Mouse (Mus musculus): Measurements from ENCODE around the gene Itga11. TPM values are rescaled to one million over a fixed set of nuclear protein-coding genes. Genes with fewer than 3 reads are reported as not detected.
A peak's percentile ranks its signal among the peaks of the same experiment; 100 is the strongest.

The Itga11 gene
- polyA plus RNA-seq, 1 experiment, result 0.47 TPM

GRCm38 (mm10) chr9:62810543-62811515 is 133.2 kb downstream of the Itga11 start:
- Histone ChIP-seq H3K27me3 (ENCODE audit: control insufficient read depth, insufficient read depth, low read length) (no peaks in the 10 kb centered on the region), H3K4me1 (replicated peaks; ENCODE audit: control insufficient read depth, insufficient read depth, low read length) (peaks cover 6% of the 10 kb centered on the region), H3K27ac (ENCODE audit: control insufficient read depth, insufficient read depth, low read length) (no peak overlapping the region), H3K36me3 (ENCODE audit: control insufficient read depth, insufficient read depth, low read length) (no peaks in the 10 kb centered on the region), H3K4me3 (ENCODE audit: control insufficient read depth, insufficient read depth, low read length) (peak overlapping the region; percentile 88)
- TF ChIP-seq CTCF (IDR thresholded peaks at IDR 0.05; ENCODE audit: borderline replicate concordance, control insufficient read depth, extremely low read depth, insufficient read depth, low read length, poor library complexity) (no peak), POLR2A (IDR thresholded peaks at IDR 0.05; ENCODE audit: control insufficient read depth, extremely low read depth, insufficient read depth, low read length, poor library complexity) (no peak; the same call in 1 of the 2 replicates)
- WGBS, result under 1% methylated on average over 58 of the region's 58 CpGs
- peak; percentile 32 for DNase-seq

GRCm38 (mm10) chr9:62811516-62812121 is 134.0 kb downstream of the Itga11 start, which contains the start of gene Fem1b:
Gene Fem1b (minus strand): TSS chr9:62811934.
- Histone ChIP-seq H3K36me3 (ENCODE audit: control insufficient read depth, insufficient read depth, low read length) (no peaks in the 10 kb centered on the region), H3K27me3 (ENCODE audit: control insufficient read depth, insufficient read depth, low read length) (no peaks in the 10 kb centered on the region), H3K4me3 (ENCODE audit: control insufficient read depth, insufficient read depth, low read length) (peak within 1 kb of the TSS; percentile 88), H3K4me1 (replicated peaks; ENCODE audit: control insufficient read depth, insufficient read depth, low read length) (peaks cover 6% of the 10 kb centered on the region), H3K27ac (ENCODE audit: control insufficient read depth, insufficient read depth, low read length) (peak within 1 kb of the TSS; percentile 38; the same call in 1 of the 2 replicates)
- WGBS, result under 1% methylated on average over 68 of the region's 68 CpGs
- peak; percentile 91 for DNase-seq
- TF ChIP-seq POLR2A (IDR thresholded peaks at IDR 0.05; ENCODE audit: control insufficient read depth, extremely low read depth, insufficient read depth, low read length, poor library complexity) (peak; percentile 53), CTCF (IDR thresholded peaks at IDR 0.05; ENCODE audit: borderline replicate concordance, control insufficient read depth, extremely low read depth, insufficient read depth, low read length, poor library complexity) (0 out of 2 replicates have a peak, but pooled peaks have one; percentile 13)

GRCm38 (mm10) chr9:62812216-62813049 is 134.8 kb downstream of the Itga11 start:
- Histone ChIP-seq H3K36me3 (ENCODE audit: control insufficient read depth, insufficient read depth, low read length) (no peaks in the 10 kb centered on the region), H3K27me3 (ENCODE audit: control insufficient read depth, insufficient read depth, low read length) (no peaks in the 10 kb centered on the region), H3K4me3 (ENCODE audit: control insufficient read depth, insufficient read depth, low read length) (peak overlapping the region; percentile 88), H3K4me1 (replicated peaks; ENCODE audit: control insufficient read depth, insufficient read depth, low read length) (peaks cover 6% of the 10 kb centered on the region), H3K27ac (ENCODE audit: control insufficient read depth, insufficient read depth, low read length) (peak overlapping the region; percentile 19; the same call in 1 of the 2 replicates)
- no peak for DNase-seq
- WGBS, result 39% methylated on average over 14 of the region's 14 CpGs
- TF ChIP-seq CTCF (IDR thresholded peaks at IDR 0.05; ENCODE audit: borderline replicate concordance, control insufficient read depth, extremely low read depth, insufficient read depth, low read length, poor library complexity) (no peak), POLR2A (IDR thresholded peaks at IDR 0.05; ENCODE audit: control insufficient read depth, extremely low read depth, insufficient read depth, low read length, poor library complexity) (no peak)

- peaks cover 6% of the 10 kb centered on the region for H3K4me1 ChIP-seq (replicated peaks; ENCODE audit: control insufficient read depth, insufficient read depth, low read length)
- TF ChIP-seq POLR2A (IDR thresholded peaks at IDR 0.05; ENCODE audit: control insufficient read depth, extremely low read depth, insufficient read depth, low read length, poor library complexity) (no peak), CTCF (IDR thresholded peaks at IDR 0.05; ENCODE audit: borderline replicate concordance, control insufficient read depth, extremely low read depth, insufficient read depth, low read length, poor library complexity) (no peak)
- H3K27ac ChIP-seq (ENCODE audit: control insufficient read depth, insufficient read depth, low read length), result no peak overlapping the region
- no peak overlapping the region for H3K4me3 ChIP-seq (ENCODE audit: control insufficient read depth, insufficient read depth, low read length)
- H3K36me3 ChIP-seq (ENCODE audit: control insufficient read depth, insufficient read depth, low read length), result no peaks in the 10 kb centered on the region
- no peaks in the 10 kb centered on the region for H3K27me3 ChIP-seq (ENCODE audit: control insufficient read depth, insufficient read depth, low read length)
- 98% methylated on average over 2 of the region's 2 CpGs for WGBS
- DNase-seq, result no peak
These were observed 137.1 kb downstream of the Itga11 start for GRCm38 (mm10) chr9:62814751-62815150.

GRCm38 (mm10) chr9:62816323-62817098 is 138.9 kb downstream of the Itga11 start:
- 89% methylated on average over 9 of the region's 9 CpGs for WGBS
- H3K36me3 ChIP-seq (ENCODE audit: control insufficient read depth, insufficient read depth, low read length), result no peaks in the 10 kb centered on the region

More at GRCm38 (mm10) chr9:62816323-62817098, 138.9 kb downstream of the Itga11 start:
- no peak overlapping the region for H3K4me3 ChIP-seq (ENCODE audit: control insufficient read depth, insufficient read depth, low read length)
- H3K4me1 ChIP-seq (replicated peaks; ENCODE audit: control insufficient read depth, insufficient read depth, low read length), result peaks cover 3% of the 10 kb centered on the region; the same call in 1 of the 2 replicates
- no peak for DNase-seq
- TF ChIP-seq CTCF (IDR thresholded peaks at IDR 0.05; ENCODE audit: borderline replicate concordance, control insufficient read depth, extremely low read depth, insufficient read depth, low read length, poor library complexity) (no peak), POLR2A (IDR thresholded peaks at IDR 0.05; ENCODE audit: control insufficient read depth, extremely low read depth, insufficient read depth, low read length, poor library complexity) (no peak)
- no peak overlapping the region for H3K27ac ChIP-seq (ENCODE audit: control insufficient read depth, insufficient read depth, low read length)
- no peaks in the 10 kb centered on the region for H3K27me3 ChIP-seq (ENCODE audit: control insufficient read depth, insufficient read depth, low read length)

Data from thymus, adult 2 months (tissue).